Mouse (Mus musculus): Measurements from ENCODE around the gene Has3. TPM values are rescaled to one million over a fixed set of nuclear protein-coding genes. Genes with fewer than 3 reads are reported as not detected.
"Not testable (repeated sequence)": the region's sequence is repeated elsewhere in the genome, so short reads cannot be mapped to it uniquely, and the experiment has no call there.

The Has3 gene
- polyA plus RNA-seq (2012; rRNA removed), result 1.5 and 2.3 TPM in 2 replicates

DNA sequence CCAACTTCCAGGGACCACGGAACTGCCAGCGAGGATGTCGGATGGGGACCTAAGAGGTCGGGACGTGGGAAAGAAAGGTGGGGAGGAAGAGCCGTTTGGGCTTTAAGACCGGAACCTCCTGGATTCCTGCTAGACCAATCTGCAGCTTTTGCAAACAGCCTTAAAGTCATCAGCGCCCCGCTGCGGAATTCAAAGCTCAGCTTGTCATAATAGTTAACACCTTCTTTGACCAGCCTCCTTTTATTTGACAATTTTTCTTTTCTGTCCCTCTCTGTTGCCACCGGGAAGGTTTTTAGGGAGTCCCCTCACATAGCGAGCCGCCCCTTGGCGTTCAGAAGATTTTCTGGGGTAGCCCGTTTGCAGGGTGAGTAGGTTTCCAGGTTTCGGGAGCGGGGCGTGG lies at the start of gene Has3:
TSS of gene Has3 (plus strand) at position 192 of the 400 bp plus-strand sequence.
- DNase-seq (ENCODE audit: low read depth), result no peak

GRCm38 (mm10) chr8:106820553-106821515 lies 49.2 kb upstream of the Has3 start:
- DNase-seq (ENCODE audit: low read depth), result no peak

DNA sequence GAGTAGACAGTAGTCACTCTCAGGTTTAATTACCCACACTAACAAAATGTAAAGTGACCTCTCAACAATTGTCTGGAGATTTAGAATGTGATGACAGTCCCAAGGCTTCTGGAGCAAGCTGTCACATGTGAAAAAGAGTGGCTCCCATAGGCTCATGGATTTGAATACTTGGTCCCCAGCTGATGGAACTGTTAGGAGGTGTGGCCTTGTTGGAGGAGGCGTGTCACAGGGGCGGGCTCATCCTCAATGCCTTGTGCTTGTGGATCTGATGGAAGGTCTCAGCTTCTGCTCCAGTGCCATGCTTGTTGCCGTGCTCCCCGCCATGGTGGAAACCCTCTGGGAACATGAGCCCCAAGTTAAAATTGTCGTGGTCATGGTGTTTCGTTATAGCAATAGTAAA lies 41.1 kb upstream of the Has3 start:
- no peak for DNase-seq (ENCODE audit: low read depth)

- no peak for DNase-seq (ENCODE audit: low read depth)
These were observed 40.5 kb upstream of the Has3 start for GRCm38 (mm10) chr8:106829526-106830045.

- DNase-seq (ENCODE audit: low read depth), result no peak
These were observed 35.1 kb upstream of the Has3 start for GRCm38 (mm10) chr8:106834899-106835298.

DNA sequence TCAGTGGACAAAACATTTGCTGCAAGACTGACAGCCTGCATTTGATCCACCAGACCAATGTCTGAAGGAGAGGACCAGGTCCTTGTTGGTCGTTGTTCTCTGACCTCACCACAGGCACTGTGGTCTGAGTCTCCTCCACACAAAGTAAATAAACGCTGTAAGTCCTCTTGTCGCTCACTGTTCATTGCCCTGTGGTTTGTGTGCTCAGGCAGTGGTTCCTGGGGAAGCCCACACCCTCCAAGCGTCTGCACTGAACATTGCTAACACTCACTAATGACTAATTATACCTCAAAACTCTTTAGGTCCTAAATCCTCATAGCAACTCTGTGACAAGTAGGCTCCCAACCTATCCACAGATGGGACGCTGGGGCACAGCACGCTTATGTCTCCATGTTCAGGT lies 33.5 kb upstream of the Has3 start:
- DNase-seq (ENCODE audit: low read depth), result no peak

DNA sequence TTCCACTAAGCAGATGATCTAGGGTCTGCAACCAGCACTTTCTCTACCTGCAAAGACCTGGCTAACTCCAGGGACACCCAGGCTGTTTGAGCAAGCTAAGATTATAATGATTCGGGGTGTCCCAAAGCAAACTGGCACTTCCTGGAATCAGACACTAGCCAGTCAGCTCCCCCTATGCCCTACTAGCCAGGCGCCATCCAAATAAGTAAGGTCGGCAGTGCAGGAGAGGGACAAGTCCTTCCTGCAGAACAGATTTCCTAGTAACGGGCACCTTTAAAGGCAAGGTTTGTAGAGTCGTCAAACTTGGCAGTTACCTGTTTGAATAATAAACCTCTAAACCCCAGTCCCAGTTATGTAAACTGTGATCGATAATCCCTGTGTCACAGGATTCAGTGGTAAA lies 31.2 kb upstream of the Has3 start:
- no peak for DNase-seq (ENCODE audit: low read depth)

DNA sequence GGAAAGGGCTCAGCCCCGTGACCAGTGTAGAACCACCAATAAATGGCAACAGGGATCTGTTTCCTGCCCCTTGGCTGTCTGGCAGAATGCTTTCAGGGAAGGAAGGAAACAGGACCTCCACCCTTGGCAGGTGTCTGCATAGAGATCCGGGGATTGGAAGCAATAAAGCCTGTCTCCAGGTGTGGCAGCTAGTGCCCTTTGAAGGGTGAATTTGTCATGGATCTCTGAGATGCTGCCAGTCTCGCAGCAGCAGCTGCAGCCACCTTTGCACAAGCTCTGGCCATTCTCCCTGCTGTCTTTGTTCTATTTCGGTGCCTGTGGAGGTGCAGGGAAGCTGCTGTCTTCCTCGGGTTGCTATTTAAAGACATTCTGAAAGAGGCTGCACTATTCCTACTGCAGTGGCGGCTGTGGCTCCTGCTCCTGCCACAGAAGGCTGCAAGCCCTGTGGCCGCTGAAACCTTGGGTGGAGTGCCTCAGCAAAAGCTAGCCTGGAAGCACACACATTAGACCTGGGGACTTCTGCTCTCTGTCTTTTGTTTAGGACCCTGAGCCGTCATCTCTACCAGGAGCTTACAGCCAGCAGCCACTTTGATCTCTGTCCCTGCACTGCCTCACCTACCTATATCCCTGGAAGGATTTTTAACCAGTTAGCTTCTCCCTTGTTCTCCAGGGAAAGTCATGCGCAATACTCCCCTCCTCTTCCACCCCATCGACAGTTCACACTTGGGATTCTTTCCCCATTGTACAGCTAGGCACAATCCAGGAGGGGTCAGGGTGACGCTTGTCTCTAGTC lies 30.6 kb upstream of the Has3 start:
- no peak for DNase-seq (ENCODE audit: low read depth)

GRCm38 (mm10) chr8:106850034-106850433 lies 20.0 kb upstream of the Has3 start:
- no peak for DNase-seq (ENCODE audit: low read depth)

DNA sequence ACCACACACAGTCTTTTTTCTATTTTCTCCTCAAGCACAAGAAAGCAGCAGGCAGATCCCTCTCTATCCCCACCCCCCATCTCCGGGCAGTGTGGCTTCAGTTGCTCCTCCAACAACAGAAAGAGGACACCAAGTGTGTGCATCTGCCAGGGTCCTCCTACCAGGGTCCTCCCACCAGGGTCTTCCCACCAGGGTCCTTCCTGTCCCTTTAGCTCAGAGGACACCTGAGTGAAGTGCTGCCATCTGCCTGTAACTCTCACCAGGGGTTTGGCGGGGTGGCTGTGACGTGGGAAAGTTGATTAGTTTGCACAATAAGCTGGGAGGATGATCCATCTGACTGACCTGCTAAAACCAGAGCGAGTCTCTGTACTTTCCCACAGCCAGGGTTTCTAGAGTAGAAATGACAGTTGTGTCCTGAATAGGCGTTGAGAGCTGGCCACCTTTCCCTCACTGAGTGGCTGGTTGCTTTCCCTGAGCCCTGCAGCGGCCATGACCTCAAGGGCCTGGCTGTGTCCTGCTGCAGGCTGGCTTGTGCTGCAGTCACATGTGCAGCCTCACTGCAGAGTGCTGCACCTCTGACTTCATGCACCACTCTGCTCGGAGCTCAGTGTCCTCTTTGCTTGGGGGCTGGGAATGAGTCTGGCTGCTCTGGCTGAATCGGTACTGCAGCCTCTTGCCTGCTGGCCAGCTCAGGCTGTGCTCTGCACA lies 15.4 kb upstream of the Has3 start:
- no peak for DNase-seq (ENCODE audit: low read depth)

- DNase-seq (ENCODE audit: low read depth), result no peak
These were observed 14.8 kb upstream of the Has3 start for GRCm38 (mm10) chr8:106855242-106855562.

GRCm38 (mm10) chr8:106862845-106863244 lies 7.2 kb upstream of the Has3 start:
- DNase-seq (ENCODE audit: low read depth), result no peak

- no peak for DNase-seq (ENCODE audit: low read depth)
These were observed 4.7 kb upstream of the Has3 start for GRCm38 (mm10) chr8:106865354-106865753.

- no peak for DNase-seq (ENCODE audit: low read depth)
These were observed 690 bp downstream of the Has3 start for GRCm38 (mm10) chr8:106870537-106871327.

- no peak for DNase-seq (ENCODE audit: low read depth)
These were observed 1.4 kb downstream of the Has3 start for GRCm38 (mm10) chr8:106871328-106871926.

GRCm38 (mm10) chr8:106871931-106872371 lies 1.9 kb downstream of the Has3 start:
- no peak for DNase-seq (ENCODE audit: low read depth)

- DNase-seq (ENCODE audit: low read depth), result no peak
These were observed 2.5 kb downstream of the Has3 start for GRCm38 (mm10) chr8:106872454-106873034.

DNA sequence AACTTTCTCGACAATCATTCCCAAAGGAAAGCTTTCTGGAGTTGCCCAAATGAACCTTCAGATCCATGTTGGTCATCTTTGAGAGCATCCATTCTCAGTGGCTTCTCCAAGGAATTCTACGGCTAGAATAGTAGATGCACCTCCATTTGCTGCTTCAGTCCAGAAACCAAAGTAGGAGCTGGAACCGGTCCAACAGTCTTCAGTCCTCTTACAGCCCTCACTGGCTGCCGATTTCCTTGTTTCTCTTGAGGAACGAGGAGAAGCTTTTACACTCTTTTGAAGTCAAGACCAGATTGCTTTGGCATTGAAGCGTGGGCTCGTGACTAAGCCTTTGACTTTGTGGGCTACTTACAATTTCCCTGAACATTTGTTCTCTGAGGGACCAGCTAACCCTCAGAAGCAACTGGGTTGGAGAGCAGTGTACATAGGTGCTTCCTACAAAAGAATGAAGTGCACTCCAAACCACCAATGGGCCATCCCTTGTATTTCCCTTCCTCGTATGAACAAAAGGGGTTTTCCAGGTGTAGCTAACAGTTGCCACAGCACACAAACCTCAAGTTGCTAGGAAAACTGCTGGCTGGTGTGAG lies 10.2 kb downstream of the Has3 start:
- no peak for DNase-seq (ENCODE audit: low read depth)

DNA sequence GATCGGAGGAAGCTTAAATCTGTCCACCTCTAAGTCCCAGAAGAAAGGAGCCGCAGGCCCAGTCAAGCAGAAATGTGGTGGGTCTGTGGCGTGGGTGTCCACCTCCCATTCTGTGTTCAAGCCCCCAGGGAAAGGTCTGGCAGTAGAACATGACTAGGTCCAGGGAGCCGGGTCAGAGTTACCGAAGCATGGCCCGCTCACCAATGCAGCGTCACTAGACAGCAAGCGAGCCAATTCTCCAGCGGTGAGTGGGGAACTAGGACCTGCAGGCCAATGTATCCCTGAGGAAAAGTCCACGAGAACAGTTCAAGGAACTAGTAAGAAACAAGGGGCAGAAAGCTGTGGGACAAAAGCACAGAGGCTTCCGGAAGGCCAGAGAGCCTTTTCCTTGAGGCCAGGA lies 14.1 kb downstream of the Has3 start:
- not testable (repeated sequence) for DNase-seq (ENCODE audit: low read depth)
